Mouse (Mus musculus): ENCODE results near the gene Fam129a.
A peak's percentile ranks its signal among the peaks of the same experiment; 100 is the strongest.

The Fam129a gene

DNA sequence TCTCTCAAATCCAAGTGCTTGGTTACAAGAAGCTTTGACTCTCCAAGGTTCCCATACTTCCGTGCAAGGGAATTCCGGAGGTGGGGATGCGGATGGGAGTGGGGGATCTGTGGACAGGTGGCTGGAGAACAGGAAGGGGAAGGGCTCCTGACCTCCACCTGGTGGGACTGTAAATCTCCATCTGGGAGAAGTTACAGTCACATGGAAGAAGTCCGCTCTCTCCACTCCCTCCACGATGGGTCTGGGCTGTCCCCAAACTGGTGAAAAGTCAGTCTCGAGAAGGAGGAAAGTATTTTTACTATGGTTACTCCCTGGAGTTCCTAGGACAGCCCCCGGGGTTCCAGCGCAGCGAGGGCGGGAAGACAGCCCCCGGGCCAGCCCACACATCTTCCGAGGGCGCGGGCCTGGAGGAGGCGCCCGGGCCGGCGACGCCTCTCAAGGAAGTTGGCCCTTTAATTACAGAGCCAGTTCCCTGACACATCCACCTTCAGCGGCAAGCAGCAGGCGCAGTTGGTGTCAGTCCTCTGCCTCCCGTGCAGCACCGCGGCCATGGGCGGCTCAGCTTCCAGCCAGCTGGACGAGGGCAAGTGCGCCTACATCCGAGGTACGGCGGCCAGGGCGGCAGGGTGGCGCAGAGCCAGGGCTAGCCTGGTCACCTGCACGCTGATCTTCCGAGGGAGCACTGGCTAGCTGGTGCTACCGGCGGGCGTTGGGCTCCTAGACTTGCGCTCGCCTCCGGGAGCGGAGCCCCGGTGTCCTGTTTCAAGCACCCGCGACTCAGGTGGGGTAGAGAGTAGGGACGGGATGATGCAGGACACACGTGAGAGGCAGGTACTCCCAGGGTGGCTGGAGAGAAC lies at the start of gene Fam129a:
Gene Fam129a, plus strand, starts transcription at position 206 of the 857 bp plus-strand sequence.
- DNase-seq (ENCODE audit: low read depth, low spot score) = peak; percentile 22

DNA sequence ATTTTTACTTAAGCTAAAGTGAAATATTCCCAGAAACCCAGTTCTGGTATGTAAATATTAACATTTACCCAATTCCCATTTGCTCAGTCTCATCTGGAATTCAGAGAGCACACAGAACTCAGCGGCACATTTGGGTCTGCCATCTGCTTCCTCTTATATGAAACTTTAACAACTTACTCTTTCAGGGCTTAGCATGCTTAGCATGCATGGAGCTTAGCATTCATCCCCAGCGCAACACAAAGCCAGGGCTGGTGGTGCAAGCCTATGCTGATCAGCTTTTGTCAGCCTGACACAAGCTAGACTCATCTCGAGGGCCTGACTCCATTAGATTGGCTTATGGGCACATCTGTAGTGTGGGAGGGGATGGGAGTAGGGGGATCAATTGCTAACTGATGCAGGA lies 44.3 kb upstream of the Fam129a start:
- DNase-seq (ENCODE audit: low read depth, low spot score) = peak; percentile 72

DNA sequence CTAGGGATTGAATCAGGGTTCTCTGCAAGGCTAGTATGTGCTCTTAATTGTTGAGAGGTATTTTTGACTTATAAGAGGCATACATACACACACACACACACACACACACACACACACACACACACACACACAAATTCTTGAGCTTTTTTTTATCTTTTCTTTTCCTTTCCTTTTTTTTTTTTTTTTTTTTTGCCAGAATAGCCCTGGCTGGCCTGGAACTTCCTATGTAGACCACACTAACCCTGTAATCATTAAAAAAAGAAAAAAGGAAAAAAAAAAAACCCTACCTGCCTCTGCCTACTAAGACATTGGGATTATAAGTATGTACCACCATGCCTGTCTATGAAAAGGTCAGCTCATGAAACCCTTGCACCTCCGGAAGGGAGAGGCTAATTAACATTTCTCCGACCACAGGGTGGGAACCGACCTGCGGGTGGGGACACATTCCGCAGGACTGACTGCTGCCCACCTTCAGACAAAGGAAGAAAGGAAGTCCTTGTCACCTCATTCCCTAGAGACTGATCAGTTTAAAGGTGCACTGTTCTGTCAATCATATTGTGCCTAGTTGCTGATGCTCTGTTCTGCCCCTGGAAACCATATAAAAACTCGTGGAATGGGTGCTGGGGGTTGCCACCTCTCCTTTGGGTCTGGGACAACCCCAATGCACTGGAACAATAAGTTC lies 27.0 kb upstream of the Fam129a start:
- no peak for DNase-seq (ENCODE audit: low read depth, low spot score)

DNA sequence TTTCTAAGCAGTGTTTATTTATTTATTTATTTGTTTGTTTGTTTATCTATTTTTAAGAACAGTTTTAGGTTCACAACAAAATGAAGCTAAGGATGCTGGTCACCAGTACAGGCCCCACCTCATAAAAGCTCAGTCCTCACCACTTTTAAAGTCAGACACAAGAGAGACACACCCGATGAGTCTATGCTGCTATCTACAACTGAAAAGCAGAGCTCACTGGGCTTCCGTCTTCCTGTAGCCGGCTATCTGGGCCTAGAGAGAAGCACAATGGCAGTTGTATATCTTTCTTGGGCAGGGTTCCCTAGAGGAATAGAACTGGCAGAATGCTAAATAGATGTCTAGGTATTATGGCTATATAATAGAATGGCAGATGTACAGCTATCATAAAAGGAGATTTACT lies 26.4 kb upstream of the Fam129a start:
- DNase-seq (ENCODE audit: low read depth, low spot score) = no peak

DNA sequence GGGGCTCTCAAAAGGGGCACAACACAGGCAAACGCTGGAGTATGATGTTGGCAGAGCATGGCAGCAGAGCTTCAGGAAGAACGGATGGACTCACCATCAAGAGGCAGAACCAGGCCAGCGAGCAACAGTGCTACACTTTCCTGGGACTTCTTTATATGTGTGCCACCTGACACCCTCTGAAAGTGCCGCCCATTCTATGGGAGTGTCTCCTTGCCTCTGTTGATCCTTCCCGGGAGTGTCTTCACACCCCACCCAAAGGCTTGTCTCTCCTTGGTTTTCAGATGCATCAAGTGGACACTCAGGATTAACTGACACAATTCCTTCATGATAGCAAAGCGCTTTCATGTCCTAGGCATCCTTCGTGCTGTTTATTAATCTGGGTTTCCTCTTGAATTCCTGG lies 25.4 kb upstream of the Fam129a start:
- DNase-seq (ENCODE audit: low read depth, low spot score) = no peak

DNA sequence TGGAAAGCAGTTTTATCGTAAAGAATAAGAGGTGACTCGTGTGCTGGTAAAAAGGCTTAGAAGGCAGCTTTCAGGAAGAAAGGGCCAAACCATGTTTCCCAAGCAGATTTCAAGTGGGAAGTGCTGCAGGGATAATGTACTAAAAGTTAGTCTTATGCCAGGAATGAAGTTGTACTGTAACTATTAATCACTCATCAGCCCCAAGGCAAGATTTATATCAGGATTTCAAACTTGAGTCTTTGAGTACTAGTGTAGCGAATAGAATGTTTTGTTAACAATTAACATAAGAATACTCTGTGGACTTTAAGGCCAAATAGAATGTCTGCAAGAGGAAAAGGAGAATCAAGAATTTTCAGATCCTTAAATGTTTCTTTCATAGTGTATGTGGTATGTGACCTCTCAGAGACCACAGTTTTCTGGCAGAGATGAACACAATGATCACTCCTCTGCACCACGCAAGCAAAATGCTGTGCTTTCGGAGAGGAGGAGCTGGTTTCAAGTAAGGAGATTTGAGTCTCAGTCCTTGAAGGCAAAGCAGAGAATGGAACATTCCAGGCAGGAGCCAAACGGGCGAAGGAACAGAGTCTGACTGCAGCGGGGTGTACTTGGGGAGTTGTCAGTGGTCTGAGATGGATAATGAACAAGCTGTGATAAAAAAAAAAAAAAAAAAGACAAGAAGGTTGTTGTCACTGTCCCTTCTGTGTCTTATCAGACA lies 21.9 kb upstream of the Fam129a start:
- DNase-seq (ENCODE audit: low read depth, low spot score) = no peak

DNA sequence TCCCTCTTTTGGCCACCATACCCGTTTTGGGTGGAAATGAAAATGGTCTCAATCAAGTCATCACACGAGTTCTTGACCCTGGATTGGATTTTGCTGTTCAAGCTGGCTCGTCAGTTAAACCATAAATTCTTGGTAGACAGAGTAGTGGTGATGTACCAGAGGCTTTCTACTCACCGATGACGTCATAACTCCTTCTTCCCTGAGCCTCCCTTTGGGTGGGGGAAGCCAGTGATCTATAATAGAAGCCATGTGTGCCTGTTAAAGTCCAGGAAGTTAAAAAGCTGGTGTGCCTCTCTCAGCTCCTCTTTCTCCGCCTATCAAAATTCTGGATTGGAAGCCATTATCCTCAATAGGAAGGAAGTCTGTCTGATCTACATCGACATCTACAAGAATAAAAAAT lies 21.2 kb upstream of the Fam129a start:
- no peak for DNase-seq (ENCODE audit: low read depth, low spot score)

DNA sequence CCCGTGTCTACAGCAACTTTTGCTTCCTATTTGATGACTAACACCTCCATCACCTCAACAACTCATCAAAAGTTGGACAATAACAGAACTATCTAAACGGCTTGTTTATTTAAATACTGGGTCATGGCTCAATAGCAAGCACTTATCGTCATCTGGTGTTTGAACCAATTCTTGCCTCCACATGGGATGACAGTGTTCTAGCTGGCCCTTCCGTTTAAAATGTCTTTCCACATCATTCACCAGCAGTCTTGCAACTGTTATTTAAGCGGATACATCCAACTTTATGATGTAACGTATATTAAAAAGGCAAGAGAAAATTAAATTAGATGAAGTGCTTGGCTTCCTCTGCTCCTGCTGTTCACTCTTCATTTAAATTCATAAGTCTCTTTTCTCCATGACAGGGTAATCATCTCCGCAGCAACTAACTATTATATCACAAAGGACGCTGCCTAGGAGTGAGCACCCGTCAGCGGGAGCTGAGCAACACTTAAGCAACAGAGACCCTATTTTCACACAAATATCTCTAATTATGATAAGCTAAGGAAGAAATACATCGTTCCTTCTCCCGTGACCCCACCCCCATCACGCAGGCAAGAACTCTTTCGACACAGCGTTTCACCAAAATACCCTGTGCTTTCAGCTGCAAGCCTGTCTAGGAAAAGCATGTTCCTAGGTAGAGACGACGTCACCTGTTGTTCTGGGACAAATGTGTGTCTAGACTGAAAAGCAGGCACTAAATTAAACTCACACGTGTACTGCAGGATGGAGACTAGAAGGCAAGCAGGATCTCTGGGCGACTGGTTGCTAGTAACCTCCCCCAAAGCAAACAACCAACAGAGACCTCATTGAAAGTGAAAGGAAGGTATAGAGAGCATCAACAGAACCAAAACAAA lies 20.2 kb upstream of the Fam129a start:
- peak; percentile 9 for DNase-seq (ENCODE audit: low read depth, low spot score)

DNA sequence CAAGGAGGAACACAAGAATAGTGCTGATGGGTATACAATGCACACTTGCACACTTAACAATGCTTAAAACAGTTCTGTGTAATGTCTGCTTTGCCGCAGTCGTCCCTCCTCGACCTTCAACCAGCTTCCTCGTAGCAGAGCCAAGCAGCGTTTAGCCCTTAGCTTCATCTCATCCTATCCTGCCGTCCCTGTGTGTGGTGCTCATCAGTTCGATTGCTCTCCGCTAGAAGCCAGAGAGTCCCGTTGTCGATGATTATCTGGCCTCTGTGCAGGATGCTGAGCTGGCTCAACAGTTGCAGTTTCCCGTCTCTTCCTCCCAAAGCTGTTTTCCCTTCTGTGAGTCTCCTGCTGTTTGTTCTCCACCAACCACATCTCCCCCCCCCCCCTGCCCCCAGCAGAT lies 10.4 kb upstream of the Fam129a start:
- DNase-seq (ENCODE audit: low read depth, low spot score) = no peak

DNA sequence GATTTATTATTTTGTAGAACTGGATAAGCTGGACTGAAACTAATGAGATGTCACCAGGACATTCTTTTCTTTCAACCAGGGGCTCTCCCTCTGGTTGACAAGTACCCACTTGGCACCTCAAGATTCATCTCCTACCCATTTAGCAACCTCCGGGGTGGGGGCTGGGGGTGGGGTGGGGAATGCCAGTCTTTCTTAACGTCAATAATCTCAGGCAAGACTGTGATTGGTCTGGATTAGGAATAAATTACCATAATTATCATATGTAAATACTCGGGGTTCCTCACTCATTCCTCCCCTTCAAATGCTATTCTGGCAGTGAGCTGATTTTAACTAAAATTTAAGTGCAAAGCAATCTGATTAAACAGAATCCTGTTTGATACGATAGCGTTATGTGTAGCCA lies 7.6 kb upstream of the Fam129a start:
- DNase-seq (ENCODE audit: low read depth, low spot score) = no peak

DNA sequence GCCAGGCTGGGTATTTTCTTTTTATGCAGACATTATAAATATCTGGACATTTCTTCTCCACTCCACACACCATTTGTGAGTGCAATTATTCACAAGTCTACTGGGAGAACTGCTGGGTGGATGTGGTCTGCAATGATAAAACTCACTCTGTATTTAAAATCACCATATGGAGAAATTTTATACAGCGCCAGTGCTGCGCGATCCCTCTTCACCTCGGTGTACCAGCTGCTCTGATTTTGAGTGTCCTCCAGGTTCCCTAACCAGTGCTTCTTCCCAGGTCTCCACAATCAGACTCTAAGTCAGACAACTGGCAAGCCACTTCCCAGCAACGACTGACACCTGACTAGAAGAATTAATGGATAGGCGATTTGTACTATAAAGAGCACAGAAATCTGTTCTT lies 7.1 kb upstream of the Fam129a start:
- no peak for DNase-seq (ENCODE audit: low read depth, low spot score)

DNA sequence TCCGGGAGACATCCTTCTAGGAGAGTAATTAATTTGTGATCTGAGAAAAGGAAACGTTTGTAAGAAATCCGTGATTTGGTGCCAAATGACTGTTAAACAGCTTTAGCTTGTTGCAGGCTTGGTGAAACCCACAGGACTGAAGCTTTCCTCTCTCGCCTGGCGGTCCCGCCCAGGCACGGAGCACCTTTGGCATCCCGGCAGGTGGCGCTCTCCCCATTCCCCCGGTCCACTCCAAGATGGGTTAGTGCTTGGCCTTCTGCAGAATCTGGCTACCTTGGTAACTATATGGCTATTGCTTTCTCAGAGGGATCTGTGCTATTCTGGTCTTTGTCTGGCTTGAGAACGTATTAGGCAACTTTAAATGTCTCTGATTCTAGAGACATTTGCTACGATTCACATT lies 6.6 kb upstream of the Fam129a start:
- peak; percentile 78 for DNase-seq (ENCODE audit: low read depth, low spot score)

DNA sequence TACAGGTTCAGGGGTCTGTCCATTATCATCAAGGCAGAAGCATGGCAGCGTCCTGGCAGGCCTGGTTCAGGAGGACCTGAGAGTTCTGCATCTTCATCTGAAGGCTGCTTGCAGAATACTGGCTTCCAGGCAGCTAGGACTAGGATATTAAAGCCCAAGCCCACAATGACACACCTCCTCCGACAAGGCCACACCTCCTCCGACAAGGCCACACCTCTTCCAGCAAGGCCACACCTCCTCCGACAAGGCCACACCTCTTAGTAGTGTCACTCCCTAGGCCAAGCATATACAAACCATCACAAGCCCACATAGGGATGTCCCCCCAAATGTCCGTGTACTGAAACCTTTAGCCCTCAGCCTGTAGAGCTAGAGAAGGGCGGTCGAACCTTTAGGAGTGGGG lies 2.3 kb upstream of the Fam129a start:
- no peak for DNase-seq (ENCODE audit: low read depth, low spot score)

DNA sequence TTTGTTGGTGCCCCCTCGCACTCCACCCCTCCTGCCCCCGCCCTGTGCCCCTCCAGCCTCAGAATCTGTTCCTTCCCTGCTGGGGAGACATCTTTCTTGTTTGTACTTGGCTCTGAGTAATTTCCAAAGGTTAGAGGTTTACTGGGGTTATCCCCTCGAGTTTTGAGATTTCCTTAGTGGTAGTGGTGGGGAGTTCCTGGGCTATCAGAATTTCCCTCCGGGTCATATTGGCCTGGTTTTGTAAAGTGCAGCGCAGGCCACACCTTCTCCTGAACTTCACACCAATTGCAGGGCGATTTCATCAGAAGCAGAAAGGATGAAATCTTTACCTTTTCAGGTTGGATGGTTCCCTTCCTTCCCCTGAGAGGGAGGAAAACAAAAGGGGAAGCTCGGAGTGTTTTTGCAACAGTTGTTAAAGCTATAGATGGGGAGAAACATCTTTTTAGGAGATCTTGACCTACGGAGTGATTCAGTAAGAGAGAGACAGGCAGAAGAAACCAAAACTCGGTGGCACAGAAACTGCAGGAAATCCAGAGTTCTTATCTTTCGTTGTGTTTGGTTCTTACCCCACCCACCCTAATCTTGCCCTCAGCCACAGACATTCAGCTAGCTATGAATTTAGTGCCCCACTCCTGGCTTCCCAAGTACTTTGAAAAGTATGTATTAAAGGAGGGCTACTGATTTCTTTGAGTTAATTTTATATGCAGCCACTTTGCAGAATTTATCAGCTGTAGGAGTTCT lies 1.0 kb downstream of the Fam129a start:
- no peak for DNase-seq (ENCODE audit: low read depth, low spot score)

DNA sequence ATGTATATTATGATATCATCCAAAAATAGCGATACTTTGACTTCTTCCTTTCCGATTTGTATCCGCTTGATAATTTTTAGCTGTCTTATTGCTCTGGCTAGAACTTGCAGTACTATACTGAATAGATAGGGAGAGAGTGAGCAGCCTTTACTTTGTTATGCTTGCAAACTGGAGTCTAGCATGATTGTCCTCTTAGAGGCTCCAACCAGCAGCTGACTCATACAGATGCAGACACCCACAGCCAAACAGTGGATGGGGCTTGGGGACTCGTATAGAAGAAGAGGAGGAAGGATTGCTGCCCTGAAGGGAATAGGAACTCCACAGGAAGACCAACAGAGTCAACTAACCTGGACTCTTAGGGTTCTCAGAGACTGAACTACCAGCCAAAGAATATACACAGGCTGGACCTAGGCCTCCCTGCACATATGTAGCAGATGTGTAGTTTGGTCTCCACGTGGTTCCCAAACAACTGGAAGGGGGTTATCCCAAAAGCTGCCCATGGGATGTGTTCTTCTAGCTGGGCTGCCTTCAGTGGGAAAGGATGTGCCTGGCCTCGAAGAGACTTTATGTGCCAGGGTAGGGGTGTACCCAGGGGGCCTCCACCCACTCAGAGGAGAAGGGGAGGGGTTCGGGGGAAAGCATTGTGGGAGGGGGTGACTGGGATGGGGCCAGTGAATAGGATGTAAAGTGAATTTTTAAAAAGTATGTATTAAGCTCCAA lies 1.8 kb downstream of the Fam129a start:
- peak; percentile 38 for DNase-seq (ENCODE audit: low read depth, low spot score)

DNA sequence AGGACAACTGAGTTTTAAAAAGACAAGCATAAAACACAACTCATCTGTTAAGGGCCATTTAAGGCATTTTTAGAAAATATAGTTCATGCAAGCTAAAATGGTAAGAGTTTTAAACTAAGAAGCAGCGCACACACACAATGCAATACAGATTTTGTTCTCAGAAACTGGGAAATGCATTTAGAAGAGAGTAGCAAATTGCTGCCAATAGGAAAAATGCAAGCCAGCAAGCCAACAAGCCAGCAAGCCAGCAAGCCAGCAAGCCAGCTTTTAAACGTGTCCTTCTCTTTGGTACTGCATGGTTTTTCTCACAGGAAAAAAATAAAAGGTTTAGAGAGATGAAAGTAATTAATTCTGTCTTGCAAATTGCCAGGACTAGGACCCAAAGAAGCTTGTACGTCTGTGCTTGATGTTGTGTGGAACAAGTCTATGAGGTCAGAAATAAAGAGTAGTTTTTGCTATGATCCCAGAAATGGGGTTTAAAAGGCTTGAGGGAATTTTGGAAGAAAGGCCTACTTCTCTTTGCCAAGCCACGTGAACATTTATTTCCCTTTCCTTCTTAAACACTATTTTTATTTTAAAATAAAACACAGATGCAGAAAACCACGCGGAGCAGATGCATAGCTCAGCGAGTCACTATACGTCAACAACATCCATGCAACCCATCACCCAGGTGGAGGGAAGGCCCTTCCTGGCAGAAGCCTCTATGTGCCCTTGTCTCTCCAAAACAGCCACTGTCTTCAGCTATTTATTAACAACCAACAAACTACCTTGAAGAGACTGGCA lies 9.4 kb downstream of the Fam129a start:
- DNase-seq (ENCODE audit: low read depth, low spot score) = peak; percentile 58

DNA sequence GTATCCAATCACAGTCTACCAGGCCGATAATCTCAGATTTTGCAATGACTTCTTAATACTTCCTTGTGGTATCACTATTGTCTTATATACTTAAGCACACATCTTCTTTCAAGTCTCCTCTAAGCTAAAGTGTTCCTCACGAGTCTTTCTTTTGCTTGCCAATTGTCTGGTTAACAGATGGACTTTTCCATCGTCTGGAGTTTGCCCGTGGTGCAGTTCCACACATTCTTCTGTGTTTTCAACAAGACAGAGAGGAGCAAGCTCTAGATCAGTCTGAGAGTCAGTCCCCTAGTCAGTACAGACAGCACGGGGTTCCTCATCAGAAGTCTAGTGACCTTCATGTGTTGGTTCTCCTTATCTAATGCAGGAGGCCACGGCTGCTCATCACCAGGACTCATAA lies 10.5 kb downstream of the Fam129a start:
- DNase-seq (ENCODE audit: low read depth, low spot score) = peak; percentile 59

DNA sequence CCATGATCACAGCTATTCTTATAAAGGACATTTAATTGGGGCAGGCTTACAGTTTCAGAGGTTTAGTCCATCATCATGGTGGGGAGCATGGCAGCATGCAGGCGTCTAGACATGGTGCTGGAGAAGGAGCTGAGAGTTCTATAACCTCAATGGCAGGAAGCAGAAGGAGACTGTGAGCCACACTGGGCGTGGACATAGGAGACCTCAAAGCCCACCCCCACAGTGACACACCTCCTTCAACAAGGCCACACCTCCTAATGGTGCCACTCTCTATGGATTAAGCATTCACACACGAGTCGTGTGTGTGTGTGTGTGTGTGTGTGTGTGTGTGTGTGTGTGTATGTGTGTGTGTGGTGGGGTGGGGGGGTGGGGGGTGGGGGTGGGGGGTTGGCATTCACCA lies 11.0 kb downstream of the Fam129a start:
- no peak for DNase-seq (ENCODE audit: low read depth, low spot score)

DNA sequence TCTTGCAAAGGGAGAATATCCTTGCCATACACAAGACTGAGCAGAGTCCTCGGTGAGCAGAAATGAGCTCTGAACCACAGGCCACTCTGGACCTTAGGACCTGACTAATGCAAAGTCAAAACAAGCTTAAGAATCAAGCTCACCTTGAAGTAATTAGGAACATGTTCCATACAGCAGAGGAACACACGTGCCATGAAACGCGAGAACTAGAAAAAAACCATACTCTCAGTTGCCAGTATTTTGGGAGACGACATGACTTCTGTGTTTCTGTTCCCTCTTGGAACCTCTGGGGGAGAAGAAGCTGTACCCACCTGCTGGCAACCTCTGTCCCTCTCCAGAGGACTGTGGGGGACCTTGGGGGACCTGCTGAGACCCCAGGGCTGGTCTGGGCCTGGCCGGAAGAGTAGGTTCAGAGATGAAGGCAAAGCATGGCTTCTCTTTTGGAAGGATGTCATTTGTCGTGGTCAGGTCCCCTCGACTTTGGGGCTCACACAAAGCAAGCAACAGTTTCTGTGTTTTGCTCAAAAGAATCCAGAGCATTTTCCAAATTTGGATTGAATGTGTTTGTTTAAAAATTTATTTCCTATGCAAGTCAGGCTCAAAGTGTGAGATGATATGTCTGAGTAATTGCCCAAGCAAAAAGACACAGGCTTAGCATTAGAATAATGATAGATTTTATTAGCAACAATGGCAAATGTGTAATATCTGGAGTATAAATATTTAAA lies 12.6 kb downstream of the Fam129a start:
- no peak for DNase-seq (ENCODE audit: low read depth, low spot score)
